Mouse (Mus musculus) testis, postnatal 14 days (tissue): Measurements from ENCODE around the gene Rgl1.
A peak's percentile ranks its signal among the peaks of the same experiment; 100 is the strongest.

ENCODE experiments used
- DNase-seq: peaks from one replicate; pipeline ENCODE4 v3.0.0; 2021; ENCODE audit warnings: low spot score

Rgl1 gene

DNA sequence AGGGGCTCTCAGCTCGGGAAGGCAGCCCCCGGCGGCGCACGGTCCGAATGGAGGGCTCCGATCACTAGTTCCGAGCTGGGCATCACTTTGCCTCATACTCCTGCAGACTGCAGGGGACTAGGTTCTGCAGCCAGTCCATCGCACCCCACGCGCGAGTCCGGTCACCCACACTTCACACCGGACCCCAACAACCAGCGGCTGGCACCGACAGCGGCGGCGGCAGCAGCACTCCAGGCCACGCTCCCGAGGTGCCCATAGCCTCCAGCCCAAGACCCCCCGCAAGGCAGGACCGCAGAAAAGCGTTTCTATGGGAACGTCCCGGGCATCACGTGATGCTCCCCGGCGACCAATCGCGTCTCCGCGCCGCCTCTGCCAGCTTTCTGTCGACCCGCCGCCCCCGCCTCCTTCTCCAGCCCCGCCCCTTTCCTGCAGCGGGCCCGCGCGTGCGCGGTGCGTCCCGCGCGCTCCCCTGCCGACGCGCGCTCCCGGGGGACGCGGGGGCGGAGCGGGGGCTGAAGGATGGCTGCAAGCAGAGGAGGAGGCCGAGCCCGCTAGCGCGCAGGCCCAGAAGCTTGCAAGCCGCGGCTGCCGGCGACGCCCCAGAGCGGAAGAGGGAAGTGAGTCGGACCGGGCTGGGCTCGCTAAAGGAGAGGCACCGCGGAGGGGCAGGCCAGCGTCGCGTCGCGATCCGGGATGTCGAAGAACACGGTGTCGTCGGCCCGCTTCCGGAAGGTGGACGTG lies at the start of gene Rgl1, which contains the start of gene Arpc5:
Gene Rgl1 (minus strand): TSS at position 320 of the 741 bp plus-strand sequence.
Gene Arpc5 (plus strand): TSS at position 511 of the 741 bp plus-strand sequence.
- peak; percentile 96 for DNase-seq

- DNase-seq = no peak
These were observed 49.1 kb upstream of the Rgl1 start for GRCm38 (mm10) chr1:152815265-152815701.

DNA sequence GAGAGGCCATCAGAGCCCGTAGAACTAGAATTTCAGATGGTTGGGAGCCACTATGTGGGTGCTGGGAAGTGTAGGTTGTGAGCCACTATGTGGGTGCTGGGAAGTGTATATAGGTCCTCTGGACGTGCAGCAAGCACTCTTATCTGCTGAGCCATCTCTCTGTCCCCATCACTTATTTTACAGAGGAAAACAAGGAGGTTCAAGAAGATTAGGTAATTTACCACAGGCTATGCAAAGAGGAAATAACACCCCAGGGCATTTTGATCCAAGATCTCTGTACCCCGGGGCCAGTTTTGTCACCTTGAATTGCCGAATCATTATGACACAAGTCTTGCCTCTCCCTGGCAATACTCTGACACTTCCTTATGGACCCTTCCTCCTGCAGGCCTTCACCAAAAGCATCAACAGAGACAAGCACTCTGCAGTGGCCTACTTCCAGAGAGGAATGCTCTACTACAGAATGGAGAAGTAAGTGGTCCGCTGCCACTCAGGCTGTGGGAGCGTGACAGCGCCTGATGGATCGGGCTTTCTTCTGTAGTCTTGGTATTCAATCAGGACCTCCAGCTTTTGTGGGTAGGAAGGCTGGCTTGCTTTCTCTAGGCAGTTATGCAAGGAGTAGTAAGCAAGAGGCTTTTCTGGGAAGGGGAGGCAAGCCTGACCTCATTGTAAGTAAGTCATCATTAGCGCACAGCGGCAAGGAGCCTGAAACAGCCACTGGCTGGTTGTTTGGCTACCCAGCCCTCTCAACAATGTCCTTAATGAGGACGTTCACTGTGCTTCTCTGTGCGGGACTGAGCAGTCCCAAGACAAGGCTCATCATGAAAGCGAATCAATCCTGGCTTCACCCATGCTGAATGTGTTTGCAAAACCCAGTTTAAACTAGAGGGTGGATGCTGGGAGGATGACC lies 44.6 kb upstream of the Rgl1 start:
- no peak for DNase-seq

GRCm38 (mm10) chr1:152809541-152810252 lies 43.5 kb upstream of the Rgl1 start:
- DNase-seq = no peak

GRCm38 (mm10) chr1:152808392-152808680 lies 42.2 kb upstream of the Rgl1 start:
- DNase-seq = no peak

DNA sequence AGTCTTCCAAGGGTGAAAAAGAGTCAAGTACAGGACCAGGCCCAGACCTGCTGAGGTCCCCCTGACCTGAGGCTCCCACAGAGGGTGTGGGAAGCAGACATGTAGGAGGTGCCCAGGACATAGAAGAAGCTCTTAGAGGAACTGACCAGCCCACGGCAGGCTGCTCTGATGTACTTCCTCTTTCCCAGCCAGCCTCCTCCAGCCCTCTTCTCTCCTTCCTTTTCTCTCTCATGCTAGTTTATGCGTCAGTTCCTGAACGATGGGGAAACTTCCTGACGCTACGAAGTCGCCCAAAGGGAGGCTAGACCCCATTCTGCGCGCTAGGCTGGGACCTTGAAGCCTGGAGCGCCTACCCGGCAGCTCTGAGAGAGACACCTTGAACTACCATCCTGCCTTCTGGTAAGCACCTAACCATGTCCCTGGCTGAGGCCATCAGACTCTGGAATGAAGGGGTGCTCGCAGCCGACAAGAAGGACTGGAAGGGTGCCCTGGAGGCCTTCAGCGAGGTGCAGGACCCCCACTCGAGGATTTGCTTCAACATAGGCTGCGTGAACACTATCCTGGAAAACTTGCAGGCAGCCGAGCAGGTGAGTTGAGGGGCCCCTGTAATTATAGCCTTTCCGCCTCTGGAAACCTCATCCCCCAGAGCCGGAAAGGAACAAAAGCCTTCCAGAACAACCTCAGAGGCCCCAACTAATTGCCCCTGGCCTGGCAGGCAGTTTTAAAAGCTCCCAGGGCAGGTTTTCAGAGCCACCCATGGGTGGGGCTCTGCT lies 41.7 kb upstream of the Rgl1 start:
- DNase-seq = no peak

DNA sequence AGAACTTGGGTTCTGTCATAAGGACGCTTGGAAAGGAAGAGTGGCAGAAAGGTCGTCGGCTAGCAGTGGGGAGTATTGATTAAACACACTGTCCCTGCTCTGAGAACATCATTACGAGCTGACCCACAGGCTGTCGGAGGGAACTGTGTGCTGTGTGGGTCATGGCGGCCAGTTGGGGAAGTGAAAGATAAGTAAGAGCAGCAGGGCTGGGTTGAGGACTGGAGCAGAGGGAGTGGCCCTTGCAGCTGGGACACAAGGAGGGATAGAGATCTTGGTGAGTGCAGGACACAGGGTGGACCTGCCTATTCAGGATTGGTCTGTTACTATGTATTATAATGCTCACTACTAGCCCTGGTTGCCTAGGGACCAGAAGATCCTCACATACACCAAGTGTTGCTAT lies 38.8 kb upstream of the Rgl1 start:
- no peak for DNase-seq

GRCm38 (mm10) chr1:152800633-152801176 lies 34.6 kb upstream of the Rgl1 start:
- DNase-seq = no peak

DNA sequence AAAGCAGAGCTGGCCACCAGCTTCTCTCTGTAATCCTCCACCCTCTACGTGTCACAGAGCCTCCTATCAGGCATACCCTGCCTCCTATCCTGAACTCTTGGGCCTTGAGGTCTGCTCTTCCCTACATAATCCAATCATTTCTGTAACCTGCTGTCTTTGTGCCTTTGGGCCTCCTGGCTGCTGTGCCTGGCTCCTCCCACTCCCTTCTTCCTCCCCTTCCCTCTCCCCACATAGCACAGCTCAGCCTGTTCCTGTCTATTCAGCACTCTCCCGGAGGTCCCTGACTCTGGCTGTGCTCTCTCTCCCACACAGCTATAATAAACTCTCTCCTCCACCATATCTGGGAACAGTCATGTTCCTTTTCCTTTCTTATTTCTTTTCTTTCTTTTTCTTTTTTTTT lies 33.7 kb upstream of the Rgl1 start, which contains the start of gene Ncf2:
Gene Ncf2 (plus strand): TSS at position 298 of the 400 bp plus-strand sequence.
- DNase-seq = peak; percentile 31

- DNase-seq = no peak
These were observed 32.0 kb upstream of the Rgl1 start for GRCm38 (mm10) chr1:152798125-152798524.

DNA sequence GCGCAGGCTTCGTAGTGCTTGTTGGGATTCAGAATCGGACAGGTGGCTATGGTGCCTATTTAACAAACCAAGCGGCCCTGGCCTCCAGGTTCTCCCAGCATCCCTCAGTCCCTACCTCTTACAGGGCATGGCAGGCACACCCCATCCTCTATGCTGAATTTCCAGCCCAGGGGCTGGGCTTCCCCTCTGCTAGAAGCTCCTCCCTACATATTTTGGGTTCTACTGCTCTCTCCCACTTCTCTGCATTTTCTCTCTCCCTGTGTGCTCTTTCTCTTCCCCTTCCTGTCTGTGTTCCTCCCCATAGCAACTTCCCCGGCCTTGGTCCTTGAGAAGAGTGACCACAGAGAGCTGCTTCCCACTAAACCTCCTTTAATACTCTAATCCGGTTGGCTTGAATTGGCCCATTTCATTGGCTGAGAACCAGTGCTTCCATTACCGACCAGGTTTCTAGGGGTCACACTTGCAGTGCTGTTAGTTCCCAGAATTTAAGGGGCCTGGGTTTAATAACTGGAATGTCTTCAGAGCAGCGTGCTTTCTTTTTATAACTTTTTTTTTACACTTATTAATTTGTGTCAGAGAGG lies 30.6 kb upstream of the Rgl1 start:
- DNase-seq = no peak

DNA sequence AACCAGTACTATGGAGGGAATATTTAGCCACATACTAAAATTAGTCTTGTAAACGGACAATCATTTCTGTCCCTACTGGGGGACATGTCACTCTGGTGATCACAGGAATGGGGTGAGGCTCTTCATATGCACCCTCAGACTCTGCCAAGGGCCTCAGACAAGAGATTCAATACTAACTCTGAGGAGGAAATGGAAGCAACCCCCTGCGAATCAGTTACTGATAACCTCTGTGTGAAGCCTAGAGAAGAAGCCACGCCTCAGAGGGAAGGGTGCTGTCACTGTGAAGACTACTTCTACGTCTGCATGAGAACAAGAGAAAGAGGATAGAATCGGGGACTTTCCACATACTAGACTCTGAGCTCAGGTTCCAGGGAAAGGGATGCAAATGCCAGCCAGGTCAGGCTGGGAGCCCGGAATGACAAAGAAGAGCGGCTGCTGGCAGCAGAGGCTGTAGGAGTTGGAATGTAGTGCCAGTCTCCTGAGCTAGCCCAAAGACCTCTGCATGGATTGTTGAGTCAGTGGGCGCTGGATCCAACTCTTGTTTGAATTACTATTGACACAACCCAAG lies 29.6 kb upstream of the Rgl1 start:
- DNase-seq = no peak

GRCm38 (mm10) chr1:152793495-152794130 lies 27.5 kb upstream of the Rgl1 start:
- no peak for DNase-seq

DNA sequence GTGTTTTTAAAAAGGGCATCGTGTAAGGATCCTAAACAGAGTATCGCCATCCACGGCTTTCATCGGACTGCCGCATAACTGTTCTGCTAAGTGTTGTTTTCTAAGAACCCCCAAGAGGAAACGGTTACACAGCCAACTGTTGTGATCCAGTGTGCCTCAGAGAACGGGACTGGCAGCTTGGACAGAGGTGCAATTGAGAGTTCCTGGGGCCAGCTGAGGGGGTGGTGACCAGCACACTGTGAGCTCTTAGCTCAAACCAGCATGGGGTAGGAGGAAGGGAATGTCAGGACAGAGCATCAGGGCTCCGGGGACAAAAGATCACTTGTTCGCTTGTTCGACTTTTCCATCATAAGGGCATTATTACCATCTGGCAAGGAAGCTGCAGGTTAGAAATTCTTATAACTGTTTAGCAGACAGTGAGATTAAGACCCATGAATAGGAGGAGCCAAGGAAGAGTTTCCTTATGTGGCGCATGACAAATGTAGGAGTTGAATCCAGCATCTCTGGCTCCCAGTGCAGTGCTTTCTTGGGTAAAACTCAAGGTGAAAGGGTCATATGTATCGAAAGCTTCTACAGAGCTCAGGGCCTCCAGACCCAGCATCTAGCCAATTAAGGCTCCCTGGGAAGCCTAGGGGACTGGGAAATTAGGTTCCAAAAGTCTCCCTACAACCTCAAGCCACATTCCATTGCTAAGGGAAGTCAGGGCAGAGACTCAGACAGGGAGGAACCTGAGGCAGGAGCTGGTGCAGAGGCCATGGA lies 26.8 kb upstream of the Rgl1 start:
- no peak for DNase-seq

- DNase-seq = no peak
These were observed 25.1 kb upstream of the Rgl1 start for GRCm38 (mm10) chr1:152791269-152791668.

GRCm38 (mm10) chr1:152790821-152791220 lies 24.7 kb upstream of the Rgl1 start:
- DNase-seq = no peak

DNA sequence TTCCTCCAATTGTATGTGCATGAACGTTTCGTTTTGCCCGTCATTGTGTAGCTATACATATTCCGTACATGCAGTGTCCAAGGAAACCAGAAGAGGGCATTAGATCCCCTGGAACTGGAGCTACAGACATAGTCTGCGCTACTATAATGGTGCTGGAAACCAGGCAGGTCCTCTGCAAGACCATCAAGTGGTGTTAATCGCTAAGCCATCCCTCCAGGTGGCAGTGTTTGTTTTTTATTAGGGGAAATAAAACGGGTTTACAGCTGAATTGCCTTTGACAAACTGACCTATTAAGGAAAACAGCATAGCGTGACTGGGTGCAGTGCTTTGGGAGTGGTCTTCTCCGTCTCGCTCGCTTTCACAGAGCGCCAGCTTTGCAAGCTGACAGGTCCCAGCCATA lies 24.1 kb upstream of the Rgl1 start:
- no peak for DNase-seq

GRCm38 (mm10) chr1:152788121-152788660 lies 22.0 kb upstream of the Rgl1 start:
- no peak for DNase-seq

- DNase-seq = no peak
These were observed 20.8 kb upstream of the Rgl1 start for GRCm38 (mm10) chr1:152786953-152787352.
